Mouse (Mus musculus): ENCODE measurements around the gene Scgb1b2. TPM values are rescaled to one million over a fixed set of nuclear protein-coding genes. Genes with fewer than 3 reads are reported as not detected.

Scgb1b2 gene
- total RNA-seq (2021) = not detected

GRCm38 (mm10) chr7:31291721-31292120 lies at the start of gene Scgb1b2:
Gene Scgb1b2, minus strand, starts transcription at chr7:31291821.
- no peak for DNase-seq

GRCm38 (mm10) chr7:31290208-31290607 lies 1.4 kb downstream of the Scgb1b2 start, which contains the start of gene Scgb2b2:
Gene Scgb2b2, plus strand, starts transcription at chr7:31290508.
- DNase-seq = no peak

Other genes starting within 250 kb of the Scgb1b2 start
- 10 to 100 TPM; 28.9 to 31.7 TPM for gene Fxyd5, start 249.3 kb downstream of the Scgb1b2 start, total RNA-seq (2021)
- 1 to 10 TPM in 1 of 2 experiments, under 1 TPM in 1; 0.98 to 2.4 TPM for gene Fxyd7, start 240.4 kb downstream of the Scgb1b2 start, total RNA-seq (2021)
- 100 to 1,000 TPM; 646 to 728 TPM for gene Fxyd1, start 234.6 kb downstream of the Scgb1b2 start, total RNA-seq (2021)
- 1 to 10 TPM in 1 of 2 experiments, under 1 TPM in 1; 0.95 to 1.4 TPM for gene Lgi4, start 232.5 kb downstream of the Scgb1b2 start, total RNA-seq (2021)
- gene Fxyd3, start 215.1 kb downstream of the Scgb1b2 start, total RNA-seq (2021) = 1 to 10 TPM; 2.0 to 3.5 TPM
- 1 to 10 TPM; 2.2 to 2.6 TPM for gene Hpn, start 176.5 kb downstream of the Scgb1b2 start, total RNA-seq (2021)
- gene Scn1b, start 164.8 kb downstream of the Scgb1b2 start, total RNA-seq (2021) = 10 to 100 TPM in 1 of 2 experiments, 1 to 10 TPM in 1; 8.2 to 10.4 TPM
- 10 to 100 TPM; 32.9 to 36.0 TPM for gene Gramd1a, start 135.9 kb downstream of the Scgb1b2 start, total RNA-seq (2021)
- gene Scgb2b2, start 1.3 kb downstream of the Scgb1b2 start, total RNA-seq (2021) = not detected
- not detected for gene Scgb2b3, start 70.3 kb upstream of the Scgb1b2 start, total RNA-seq (2021)
- gene Scgb1b3, start 83.8 kb upstream of the Scgb1b2 start, total RNA-seq (2021) = not detected